Mouse (Mus musculus): ENCODE data around the gene Usp16.

DNA sequence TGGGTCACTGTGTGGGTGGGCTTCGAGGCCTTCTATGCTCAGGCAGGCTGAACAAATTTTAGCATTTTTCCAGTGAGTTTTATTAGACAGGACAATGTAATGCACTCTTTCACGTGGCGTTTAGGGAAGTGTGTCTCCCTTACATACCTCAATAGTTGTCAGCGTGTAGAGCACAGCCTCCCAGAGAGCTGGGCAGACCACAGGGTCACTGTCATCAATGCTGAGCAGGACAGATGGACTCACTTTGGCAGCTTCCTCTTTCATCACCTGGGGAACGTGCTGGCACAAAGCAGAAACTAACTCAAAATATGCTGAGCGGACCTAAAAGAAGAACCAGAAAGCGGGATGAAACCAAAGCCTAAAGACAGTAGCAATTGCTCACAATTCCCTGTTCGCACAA lies 33.8 kb upstream of the Usp16 start:
- TF ChIP-seq GATA1 (IDR thresholded peaks at IDR 0.05; ENCODE audit: borderline replicate concordance, low read length), result no peak
- TF ChIP-seq FLI1 (IDR thresholded peaks at IDR 0.05; ENCODE audit: low read length), result no peak

Data from megakaryocyte, embryonic 14.5 days (primary cell).